Mouse (Mus musculus) E14TG2a.4 (cell line): ENCODE results near the gene 2410015M20Rik.
"Not testable (repeated sequence)": the region's sequence is repeated elsewhere in the genome, so short reads cannot be mapped to it uniquely, and the experiment has no call there.

Source experiments
- H3K27me3 ChIP-seq: 2 replicates; pipeline ENCODE4 v1.6.1; 2014; ENCODE audit warnings: low read length, control low read depth; ENCODE audit not compliant: insufficient read depth
- H3K36me3 ChIP-seq: 2 replicates; pipeline ENCODE4 v1.6.1; 2014; ENCODE audit warnings: low read length, control low read depth; ENCODE audit not compliant: insufficient read depth
- H3K4me1 ChIP-seq: replicated peaks from 2 replicates; pipeline ENCODE4 v1.6.1; 2014; ENCODE audit warnings: low read depth, low read length, control low read depth
- H3K4me3 ChIP-seq: replicated peaks from 2 replicates; pipeline ENCODE4 v1.5.1; 2014; ENCODE audit warnings: mild to moderate bottlenecking, low read length
- H3K9me3 ChIP-seq: 2 replicates; pipeline ENCODE4 v1.6.1; 2014; ENCODE audit warnings: low read length, control low read depth
- CTCF ChIP-seq: conservative IDR thresholded peaks from 2 replicates; pipeline ENCODE4 v1.5.1; 2014; ENCODE audit warnings: low read length
- NANOG ChIP-seq: IDR thresholded peaks from 2 replicates; pipeline ENCODE4 v1.6.1; 2014; ENCODE audit warnings: borderline replicate concordance, low read length, mixed read lengths
- POU5F1 ChIP-seq: IDR thresholded peaks from 2 replicates; pipeline ENCODE4 v1.6.1; 2014; ENCODE audit warnings: low read length, borderline replicate concordance

The 2410015M20Rik gene

DNA sequence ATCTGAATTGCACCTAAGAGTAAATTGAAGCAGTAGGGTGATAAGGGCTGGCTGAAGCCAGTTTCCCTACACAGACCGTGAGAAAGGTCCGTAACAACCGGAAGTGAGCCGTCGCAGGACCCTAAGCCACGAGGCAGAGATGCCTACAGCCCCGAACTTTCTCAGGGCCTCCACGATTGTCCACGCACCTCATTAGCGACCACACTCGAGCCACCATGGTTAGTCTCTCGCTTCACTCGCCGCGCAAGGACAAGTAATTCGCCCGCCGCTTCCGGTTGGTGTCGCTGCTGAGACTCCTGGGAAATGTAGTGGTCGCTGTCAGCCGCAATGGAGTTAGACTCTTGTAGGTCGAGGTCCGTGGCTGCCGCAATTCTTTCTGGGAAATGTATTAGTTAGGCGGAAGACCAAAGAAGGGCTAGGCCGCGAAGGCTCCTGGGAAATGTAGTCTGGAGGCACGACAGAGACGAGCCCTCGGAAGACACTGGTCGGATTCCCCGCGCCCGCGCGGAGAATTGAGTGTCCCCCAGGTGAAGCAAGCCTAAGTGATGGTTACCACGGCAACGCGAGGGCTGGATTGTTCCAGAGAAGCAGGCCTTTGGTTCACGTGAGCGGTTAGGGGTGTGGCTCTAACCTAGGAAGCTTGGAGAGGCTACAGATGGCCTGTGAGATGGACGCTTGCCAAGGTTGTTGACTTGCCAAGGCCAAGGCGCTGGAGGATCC, at the start of gene 2410015M20Rik:
Gene 2410015M20Rik, minus strand, starts transcription at position 320 of the 720 bp plus-strand sequence.
- no peaks in the 10 kb centered on the region for H3K27me3 ChIP-seq
- peak within 1 kb of the TSS; percentile 89 for H3K4me3 ChIP-seq
- no peaks in the 10 kb centered on the region for H3K9me3 ChIP-seq
- H3K36me3 ChIP-seq: peaks cover 52% of the 10 kb centered on the region
- peaks cover 71% of the 10 kb centered on the region for H3K4me1 ChIP-seq
- TF ChIP-seq CTCF: peak; percentile 12; the same call in 1 of the 2 replicates
- TF ChIP-seq NANOG: no peak

DNA sequence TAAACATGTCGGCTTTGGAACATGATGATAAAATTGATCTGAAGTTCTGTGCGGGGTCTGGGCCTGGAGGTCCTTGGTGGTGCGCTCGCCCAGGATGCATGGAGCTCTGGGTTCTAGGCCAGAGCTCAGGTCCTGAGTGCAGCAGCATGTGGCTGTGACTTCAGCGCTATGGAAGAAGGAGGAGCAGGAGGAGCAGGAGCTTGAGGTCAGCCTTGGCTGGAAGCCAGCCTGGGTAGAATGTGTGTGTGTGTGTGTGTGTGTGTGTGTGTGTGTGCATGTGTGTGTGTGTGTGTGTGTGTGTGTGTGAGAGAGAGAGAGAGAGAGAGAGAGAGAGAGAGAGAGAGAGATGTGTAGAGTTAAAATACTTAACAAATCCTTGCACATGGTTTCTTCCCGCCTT, 46.6 kb upstream of the 2410015M20Rik start:
- Histone ChIP-seq H3K4me3 (no peak overlapping the region), H3K4me1 (peaks cover 44% of the 10 kb centered on the region), H3K36me3 (no peaks in the 10 kb centered on the region), H3K27me3 (no peaks in the 10 kb centered on the region), H3K9me3 (no peaks in the 10 kb centered on the region)
- TF ChIP-seq POU5F1 (no peak), NANOG (no peak), CTCF (no peak)

DNA sequence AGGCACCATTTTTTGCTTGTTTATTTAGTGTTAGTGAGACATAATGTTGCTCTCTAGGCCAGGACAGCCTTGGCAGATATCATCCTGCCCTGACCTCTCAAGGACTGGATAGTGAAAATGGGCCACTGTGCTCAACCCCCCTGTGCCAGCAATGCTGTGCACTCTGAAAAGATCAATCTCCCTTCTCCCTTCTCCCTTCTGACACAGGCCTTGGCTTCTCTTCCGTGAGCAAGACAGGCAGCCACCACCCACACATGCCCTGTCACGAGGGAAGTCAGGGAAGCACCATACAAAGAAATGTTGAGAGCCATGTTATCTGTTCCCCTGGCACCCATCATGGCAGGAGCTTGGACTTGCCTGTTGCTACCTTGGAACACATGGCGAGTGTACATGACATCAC, 45.7 kb upstream of the 2410015M20Rik start:
- Histone ChIP-seq H3K27me3 (no peaks in the 10 kb centered on the region), H3K4me1 (peaks cover 42% of the 10 kb centered on the region), H3K36me3 (no peaks in the 10 kb centered on the region), H3K9me3 (no peaks in the 10 kb centered on the region), H3K4me3 (no peak overlapping the region)
- TF ChIP-seq POU5F1: no peak
- TF ChIP-seq NANOG: no peak
- TF ChIP-seq CTCF: no peak

DNA sequence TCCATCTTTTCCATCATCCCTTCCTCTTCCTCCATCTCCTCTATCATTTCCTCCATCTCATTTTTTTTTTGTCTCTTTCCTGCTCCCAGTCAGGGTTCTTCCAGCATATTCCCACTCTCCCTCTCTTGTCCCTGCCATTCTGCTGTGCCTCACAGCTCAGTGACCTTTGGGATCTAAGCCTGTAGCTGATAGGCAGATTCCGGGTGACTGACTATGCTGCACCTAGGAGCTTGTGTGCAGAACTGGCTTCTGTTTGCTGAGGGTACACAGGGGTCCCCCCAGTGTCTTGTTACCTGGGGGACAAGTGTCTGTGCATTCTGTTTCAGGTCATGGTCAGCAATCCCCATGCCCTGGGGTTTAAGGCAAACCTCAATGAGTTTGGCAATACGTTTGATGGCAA, 45.2 kb upstream of the 2410015M20Rik start:
- no peaks in the 10 kb centered on the region for H3K9me3 ChIP-seq
- no peaks in the 10 kb centered on the region for H3K27me3 ChIP-seq
- no peak overlapping the region for H3K4me3 ChIP-seq
- H3K4me1 ChIP-seq: peaks cover 42% of the 10 kb centered on the region
- TF ChIP-seq NANOG (no peak), CTCF (no peak), POU5F1 (no peak)
- no peaks in the 10 kb centered on the region for H3K36me3 ChIP-seq

DNA sequence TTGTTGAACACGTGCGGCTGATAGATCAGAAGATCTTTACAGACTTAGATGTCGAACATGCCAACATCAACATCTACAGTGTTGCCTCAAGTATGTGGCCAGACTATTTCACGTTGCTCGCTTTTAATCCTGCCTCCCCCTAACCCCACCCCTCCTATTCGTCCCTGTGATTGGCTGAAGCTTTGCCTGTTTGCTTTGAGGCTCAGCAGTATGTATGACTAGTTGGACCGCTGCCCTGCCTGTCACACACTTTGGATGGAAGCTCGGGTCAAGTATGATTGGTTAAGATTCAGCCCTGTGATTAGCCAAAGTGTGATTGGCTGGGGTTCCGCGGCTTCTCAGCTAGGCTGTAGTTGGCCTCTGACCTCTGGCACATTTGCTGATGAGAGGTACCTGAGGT, 42.2 kb upstream of the 2410015M20Rik start:
- Histone ChIP-seq H3K27me3 (no peaks in the 10 kb centered on the region), H3K36me3 (no peaks in the 10 kb centered on the region), H3K4me1 (peaks cover 35% of the 10 kb centered on the region), H3K4me3 (no peak overlapping the region), H3K9me3 (no peaks in the 10 kb centered on the region)
- TF ChIP-seq POU5F1: no peak
- TF ChIP-seq NANOG: no peak
- no peak for TF ChIP-seq CTCF

DNA sequence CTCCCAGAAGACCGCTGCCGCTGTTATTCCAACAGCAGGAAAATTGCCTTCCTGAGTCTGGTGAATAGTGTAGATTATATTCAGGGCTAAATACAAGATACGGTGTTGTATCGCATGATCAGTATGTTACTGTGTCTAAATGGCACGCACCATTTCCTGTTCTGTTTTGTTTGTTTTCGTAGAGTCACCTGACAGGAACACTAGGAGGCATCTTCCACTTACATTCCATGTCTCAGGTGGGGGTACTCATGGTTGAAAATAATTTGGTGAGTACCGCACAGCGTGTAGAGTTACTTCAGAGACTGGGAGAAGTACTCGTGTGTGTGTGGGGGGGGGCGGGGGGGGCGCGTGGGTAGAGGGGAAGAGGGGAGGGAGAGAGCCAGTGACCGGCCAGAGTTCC, 38.0 kb upstream of the 2410015M20Rik start:
- Histone ChIP-seq H3K4me3 (no peak overlapping the region), H3K4me1 (peaks cover 31% of the 10 kb centered on the region), H3K9me3 (no peaks in the 10 kb centered on the region), H3K27me3 (no peaks in the 10 kb centered on the region), H3K36me3 (no peaks in the 10 kb centered on the region)
- TF ChIP-seq CTCF (no peak), NANOG (no peak), POU5F1 (no peak)

DNA sequence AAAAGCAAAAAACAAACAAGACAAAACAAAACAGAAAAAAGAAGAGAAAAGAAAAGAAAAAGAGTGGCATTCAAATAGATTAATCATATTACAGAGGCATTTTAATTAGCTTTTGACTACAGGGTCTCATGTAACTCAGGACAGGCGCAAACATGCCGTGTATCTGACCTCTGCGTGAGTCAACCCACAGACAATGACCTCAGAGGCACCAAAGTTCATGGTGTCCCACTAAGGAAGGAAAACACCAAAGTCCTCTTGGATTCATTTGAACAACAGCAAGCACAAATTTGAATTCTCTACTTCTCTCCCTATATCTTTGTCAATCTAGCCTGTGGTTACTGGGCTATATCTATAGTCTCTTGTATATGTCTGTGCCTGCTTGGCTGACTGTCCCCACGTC, 33.7 kb upstream of the 2410015M20Rik start:
- no peaks in the 10 kb centered on the region for H3K9me3 ChIP-seq
- no peak for TF ChIP-seq NANOG
- TF ChIP-seq POU5F1: no peak
- TF ChIP-seq CTCF: no peak
- H3K4me1 ChIP-seq: peaks cover 7% of the 10 kb centered on the region; the same call in 1 of the 2 replicates
- H3K27me3 ChIP-seq: no peaks in the 10 kb centered on the region
- no peak overlapping the region for H3K4me3 ChIP-seq
- no peaks in the 10 kb centered on the region for H3K36me3 ChIP-seq

DNA sequence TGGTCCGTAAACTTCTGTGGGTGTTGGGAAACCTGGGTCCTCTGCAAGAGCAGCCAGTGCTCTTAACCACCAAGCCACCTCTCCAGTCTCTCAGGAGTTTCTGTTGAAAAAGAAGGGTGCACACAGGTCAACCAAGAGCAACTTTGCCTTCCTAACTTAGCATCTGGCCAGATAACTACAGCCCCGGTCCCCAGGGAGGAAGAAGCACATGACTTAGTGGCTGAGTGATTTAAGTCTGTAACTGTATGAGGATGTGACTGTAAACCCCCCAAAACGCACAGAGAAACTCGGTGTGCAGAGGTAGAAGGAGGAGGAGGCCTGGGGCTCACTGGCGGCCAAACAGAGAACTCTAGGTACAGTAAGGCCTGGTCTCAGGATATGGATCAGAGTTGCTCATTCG, 24.5 kb upstream of the 2410015M20Rik start:
- Histone ChIP-seq H3K27me3 (no peaks in the 10 kb centered on the region), H3K36me3 (no peaks in the 10 kb centered on the region), H3K9me3 (no peaks in the 10 kb centered on the region), H3K4me1 (peaks cover 64% of the 10 kb centered on the region), H3K4me3 (no peak overlapping the region)
- TF ChIP-seq POU5F1 (no peak), NANOG (no peak), CTCF (no peak)

DNA sequence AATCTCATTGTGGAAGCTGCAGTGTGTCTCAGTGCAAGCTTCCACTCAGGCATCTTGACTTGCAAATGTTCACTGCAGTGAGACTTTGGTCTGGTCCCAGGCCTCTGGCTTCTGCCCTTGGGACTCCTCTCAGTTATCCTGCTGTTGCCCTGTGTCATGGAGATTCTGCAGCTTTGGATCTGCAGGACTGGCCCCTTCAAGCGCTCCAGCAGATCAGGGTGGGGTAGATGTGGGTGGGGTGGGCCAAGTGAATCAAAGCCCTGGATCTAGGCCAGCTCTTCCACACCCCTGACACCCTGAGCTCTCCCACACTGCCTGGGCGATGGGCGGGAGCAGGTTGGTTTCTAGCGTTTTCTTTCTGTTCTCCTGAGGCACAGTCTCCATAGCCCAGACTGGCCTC, 22.2 kb upstream of the 2410015M20Rik start:
- H3K4me3 ChIP-seq: peak overlapping the region; percentile 63
- peak; percentile 43 for TF ChIP-seq NANOG
- peak; percentile 41; the same call in 1 of the 2 replicates for TF ChIP-seq POU5F1
- TF ChIP-seq CTCF: no peak
- H3K4me1 ChIP-seq: peaks cover 81% of the 10 kb centered on the region
- H3K36me3 ChIP-seq: no peaks in the 10 kb centered on the region
- H3K9me3 ChIP-seq: no peaks in the 10 kb centered on the region
- no peaks in the 10 kb centered on the region for H3K27me3 ChIP-seq

DNA sequence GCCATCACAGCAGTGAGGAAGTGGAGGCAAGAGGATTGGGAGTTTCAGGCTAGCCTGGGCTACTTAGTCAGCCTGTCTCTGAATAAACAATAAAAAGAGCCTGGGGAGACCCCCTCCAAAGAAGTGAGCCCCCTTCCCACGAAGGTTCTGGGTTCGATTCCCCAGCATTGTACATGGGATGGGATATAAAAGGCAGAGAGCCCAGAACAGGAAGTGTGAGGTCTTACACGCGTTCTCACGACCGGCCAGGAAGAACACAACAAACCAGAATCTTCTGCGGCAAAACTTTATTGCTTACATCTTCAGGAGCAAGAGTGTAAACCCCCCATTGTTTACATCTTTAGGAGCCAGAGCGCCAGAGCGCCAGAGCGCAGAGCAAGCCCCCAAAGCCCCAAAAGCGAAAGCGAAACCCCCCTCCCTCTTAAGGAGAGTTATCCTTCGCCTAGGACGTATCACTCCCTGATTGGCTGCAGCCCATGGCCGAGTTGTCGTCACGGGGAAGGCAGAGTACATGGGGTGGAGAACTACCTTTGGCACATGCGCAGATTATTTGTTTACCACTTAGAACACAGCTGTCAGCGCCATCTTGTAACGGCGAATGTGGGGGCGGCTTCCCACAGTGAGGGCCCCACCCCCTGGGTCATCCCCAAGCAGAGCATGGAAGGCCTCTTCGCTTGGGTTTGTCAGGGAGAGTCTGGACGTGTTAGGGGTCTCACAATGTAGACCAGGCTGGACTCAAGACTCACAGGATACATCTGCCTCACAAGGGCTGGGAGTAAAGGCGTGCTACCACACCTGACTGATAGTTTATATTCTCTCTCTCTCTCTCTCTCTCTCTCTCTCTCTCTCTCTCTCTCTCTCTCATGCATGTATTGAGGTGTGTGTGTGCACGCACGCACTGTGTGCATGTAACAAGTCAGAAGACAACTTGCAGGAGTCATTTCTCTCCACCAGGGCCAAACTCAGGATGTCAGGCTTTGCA, 20.5 kb upstream of the 2410015M20Rik start:
- peaks cover 83% of the 10 kb centered on the region for H3K4me1 ChIP-seq
- H3K9me3 ChIP-seq, H3K27me3 ChIP-seq, H3K36me3 ChIP-seq: not testable (repeated sequence)
- H3K4me3 ChIP-seq: peak overlapping the region; percentile 30
